Comparison of ENCODE assay signal across 18 mouse cellular contexts in the genomic region with DNA sequence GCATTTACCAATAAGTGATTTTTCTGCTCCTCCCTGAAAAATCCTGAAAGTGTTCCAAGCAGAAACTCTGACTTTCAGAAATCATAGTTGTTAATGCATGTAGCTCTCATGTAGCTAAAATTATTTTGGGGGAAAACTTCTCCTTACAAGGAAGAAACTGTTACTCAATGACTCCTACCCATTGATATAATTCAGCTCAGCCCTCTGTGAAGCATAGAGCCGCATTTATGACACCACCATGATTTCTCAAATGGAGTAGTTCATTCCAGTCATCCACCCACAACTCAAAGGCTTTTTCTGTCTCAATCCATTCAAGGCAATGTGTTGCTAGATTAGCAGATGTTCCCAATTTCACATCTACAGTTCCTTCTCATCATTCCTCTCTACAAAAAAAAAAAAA.
"Had no signal": no experiment of that assay in that cellular context is flagged by ENCODE, and none has a peak within 500 bp of the region (broad histone marks: within the 10 kb centered on the region; RNA-seq: fewer than 3 reads in every experiment).

No protein-coding gene starts in this region.

- DNase-seq: lung, adult 18-20 months; lung, embryonic 14.5 days; lung, postnatal 10 days; lung, postnatal 4 days; midbrain, embryonic 14.5 days; retina, postnatal 1 day; right cerebral cortex, postnatal 25 days; right cerebral cortex, postnatal 4 days; spleen, adult 18-20 months; thymus, adult 18-20 months; thymus, postnatal 14 days; thymus, postnatal 36 days had no signal

- H3K4me2 ChIP-seq: lung, embryonic 14.5 days; midbrain, embryonic 12.5 days; neural tube, embryonic 13.5 days; neural tube, embryonic 15.5 days had no signal

- H3K9me3 ChIP-seq: midbrain, embryonic 10.5 days; midbrain, embryonic 12.5 days; neural tube, embryonic 13.5 days; neural tube, embryonic 15.5 days had no signal

- H3K4me1 ChIP-seq: midbrain, embryonic 10.5 days; midbrain, embryonic 12.5 days; neural tube, embryonic 13.5 days; neural tube, embryonic 15.5 days had no signal

- H3K4me3 ChIP-seq: midbrain, embryonic 10.5 days; midbrain, embryonic 12.5 days; myocyte; neural tube, embryonic 13.5 days; neural tube, embryonic 15.5 days had no signal

- ATAC-seq: midbrain, embryonic 16.5 days had no signal

- H3K9ac ChIP-seq: lung, embryonic 14.5 days; midbrain, embryonic 12.5 days; neural tube, embryonic 13.5 days; neural tube, embryonic 15.5 days had no signal

- H3K27me3 ChIP-seq: midbrain, embryonic 12.5 days; neural tube, embryonic 13.5 days; neural tube, embryonic 15.5 days had no signal

- H3K27ac ChIP-seq: midbrain, embryonic 10.5 days; midbrain, embryonic 12.5 days; neural tube, embryonic 13.5 days; neural tube, embryonic 15.5 days had no signal

- H3K36me3 ChIP-seq: midbrain, embryonic 10.5 days; midbrain, embryonic 12.5 days; neural tube, embryonic 13.5 days; neural tube, embryonic 15.5 days had no signal
